Mouse (Mus musculus): Measurements from ENCODE around the gene Phldb3.

GRCm38 (mm10) chr7:24610144-24610878, at the start of gene Phldb3:
- no peak for TF ChIP-seq CTCF (IDR thresholded peaks at IDR 0.05; ENCODE audit: low read depth)
- TF ChIP-seq EP300 (IDR thresholded peaks at IDR 0.05; ENCODE audit: low read depth), result no peak
